Mouse (Mus musculus) forebrain, embryonic 10.5 days (tissue): ENCODE results near the gene Akr7a5. TPM values are rescaled to one million over a fixed set of nuclear protein-coding genes. Genes with fewer than 3 reads are reported as not detected.

Experiments
- DNase-seq: peaks from one replicate; pipeline ENCODE4 v3.0.0-alpha.2; 2017; ENCODE audit warnings: low spot score; ENCODE audit errors: extremely low spot score
- H3K27ac ChIP-seq: fragments of 300-500 bp; sonication (generic); 2 replicates; pipeline ENCODE4 v1.5.1; 2016; ENCODE audit warnings: mild to moderate bottlenecking
- H3K27me3 ChIP-seq: fragments of 300-500 bp; sonication (generic); 2 replicates; pipeline ENCODE4 v1.6.1; 2016; ENCODE audit warnings: mild to moderate bottlenecking; ENCODE audit not compliant: poor library complexity, severe bottlenecking
- H3K36me3 ChIP-seq: fragments of 300-500 bp; sonication (generic); replicated peaks from 2 replicates; pipeline ENCODE4 v1.6.1; 2016; ENCODE audit warnings: mild to moderate bottlenecking, moderate library complexity
- H3K4me1 ChIP-seq: fragments of 300-500 bp; sonication (generic); 2 replicates; pipeline ENCODE4 v1.6.1; 2016
- H3K4me3 ChIP-seq: fragments of 300-500 bp; sonication (generic); 2 replicates; pipeline ENCODE4 v1.5.1; 2016; ENCODE audit warnings: mild to moderate bottlenecking, moderate library complexity
- H3K9me3 ChIP-seq: fragments of 300-500 bp; sonication (generic); 2 replicates; pipeline ENCODE4 v1.6.1; 2016; ENCODE audit warnings: mild to moderate bottlenecking, moderate library complexity
- WGBS: fragments of 180-500 bp; shearing (Covaris S2); methylation state at CpG from one replicate; pipeline ENCODE4 v1.1.7; 2016; 5-methylcytosine and 5-hydroxymethylcytosine counted together
- microRNA-seq: library from miRNA; unstranded; fragments of <30 nt; microRNA quantifications from one replicate; pipeline ENCODE4, GENCODE M21; 2017
- polyA plus RNA-seq: library from polyadenylated mRNA; unstranded; fragments of >200 nt; fragmentation: Nextera tagmentation; extraction: Ambion mirVana; gene quantifications from 2 replicates; pipeline ENCODE4 v1.2.1, GENCODE M21; 2016

Gene Akr7a5
- polyA plus RNA-seq, 1 experiment from 2014 or later, result 120 TPM

DNA sequence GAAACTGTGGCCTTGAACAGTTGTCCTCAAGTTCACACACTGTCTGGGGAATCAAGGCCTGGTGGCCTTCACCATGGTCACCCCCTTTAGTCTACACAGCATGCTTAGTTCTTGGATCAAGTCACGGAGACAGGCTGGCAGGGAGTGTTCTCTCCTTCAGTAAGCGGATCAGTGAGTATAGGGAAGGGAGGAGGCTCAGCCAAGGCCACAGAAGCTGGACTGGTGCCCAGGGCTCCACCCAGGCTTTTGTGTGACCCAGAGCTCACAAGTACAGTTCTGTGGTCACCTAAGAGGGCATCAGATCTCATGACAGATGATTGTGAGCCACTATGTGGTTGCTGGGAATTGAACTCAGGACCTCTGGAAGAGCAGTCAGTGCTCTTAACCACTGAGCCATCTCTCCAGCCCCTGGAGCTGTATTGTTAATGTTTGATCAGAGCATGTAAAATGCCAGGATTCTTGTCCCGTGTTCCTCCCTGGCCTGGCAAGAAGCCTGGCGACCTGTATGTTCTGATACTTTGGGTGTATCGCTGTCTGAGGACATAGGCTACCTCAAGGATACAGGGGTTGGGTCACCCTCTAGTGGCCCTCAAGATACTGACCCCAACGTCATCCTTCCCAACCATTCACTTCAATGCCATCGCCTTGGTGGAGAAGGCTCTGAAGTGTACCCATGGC lies 31.2 kb downstream of the Akr7a5 start:
- 84% methylated on average over 7 of the region's 7 CpGs for WGBS
- Histone ChIP-seq H3K36me3 (peaks cover 25% of the 10 kb centered on the region), H3K27me3 (peaks cover 15% of the 10 kb centered on the region), H3K9me3 (no peaks in the 10 kb centered on the region), H3K4me3 (no peak overlapping the region), H3K27ac (no peak overlapping the region), H3K4me1 (peaks cover 5% of the 10 kb centered on the region)
- no peak for DNase-seq

DNA sequence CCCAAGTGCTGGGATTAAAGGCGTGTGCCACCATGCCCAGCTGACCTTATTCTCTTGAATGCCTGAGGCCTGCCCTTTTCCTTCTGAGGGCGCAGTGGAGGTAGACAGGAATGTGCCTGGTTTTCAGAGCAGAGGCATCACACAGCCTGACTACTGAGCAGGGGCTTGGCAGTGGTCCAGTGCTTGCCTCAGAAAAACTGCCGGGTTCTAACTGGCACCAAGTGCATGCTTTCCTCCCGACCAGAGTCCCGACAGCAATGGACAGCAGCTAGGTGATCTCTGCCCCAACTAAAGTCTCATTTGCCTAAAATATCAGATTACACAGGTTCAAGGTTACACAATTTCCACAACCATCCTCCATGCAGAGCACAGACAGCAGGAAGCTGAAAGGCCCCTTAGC lies 33.2 kb downstream of the Akr7a5 start:
- Histone ChIP-seq H3K4me3 (no peak overlapping the region), H3K4me1 (no peaks in the 10 kb centered on the region), H3K9me3 (no peaks in the 10 kb centered on the region), H3K27me3 (no peaks in the 10 kb centered on the region), H3K36me3 (peaks cover 45% of the 10 kb centered on the region), H3K27ac (no peak overlapping the region)
- 83% methylated on average over 5 of the region's 5 CpGs for WGBS
- DNase-seq, result no peak

DNA sequence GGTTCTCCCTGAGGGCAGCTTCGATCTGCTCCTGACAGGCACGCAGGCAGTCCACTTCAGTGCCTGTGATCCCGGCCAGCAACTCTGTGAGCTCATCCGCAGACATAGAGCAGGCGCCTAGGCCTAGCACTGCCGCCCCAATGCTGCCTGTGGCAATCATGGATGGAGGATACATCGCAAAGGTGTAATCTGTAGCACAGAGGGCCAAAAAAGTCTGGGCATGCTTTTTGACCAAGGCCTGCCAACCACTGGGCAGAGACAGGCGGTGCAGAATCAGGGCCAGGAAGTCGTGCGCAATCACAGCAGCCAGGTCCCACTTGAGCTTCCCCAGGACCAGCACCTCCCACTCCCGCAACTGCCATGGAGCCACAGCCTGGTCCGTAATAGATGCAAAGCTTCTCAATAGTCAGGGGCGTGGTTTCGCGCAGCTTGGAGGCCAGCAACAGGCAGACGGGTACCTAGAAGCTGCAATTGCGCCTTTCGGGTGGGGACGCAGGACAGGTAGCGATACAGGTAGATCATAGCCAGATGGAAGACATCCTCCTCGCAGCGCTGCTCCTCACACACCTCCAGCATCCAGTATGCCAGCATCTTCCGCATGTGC lies 35.0 kb downstream of the Akr7a5 start:
- no peak for DNase-seq
- Histone ChIP-seq H3K4me1 (peaks cover 3% of the 10 kb centered on the region), H3K36me3 (peaks cover 63% of the 10 kb centered on the region), H3K27ac (no peak overlapping the region), H3K9me3 (no peaks in the 10 kb centered on the region), H3K27me3 (no peaks in the 10 kb centered on the region), H3K4me3 (no peak overlapping the region)
- WGBS, result 69% methylated on average over 23 of the region's 23 CpGs

DNA sequence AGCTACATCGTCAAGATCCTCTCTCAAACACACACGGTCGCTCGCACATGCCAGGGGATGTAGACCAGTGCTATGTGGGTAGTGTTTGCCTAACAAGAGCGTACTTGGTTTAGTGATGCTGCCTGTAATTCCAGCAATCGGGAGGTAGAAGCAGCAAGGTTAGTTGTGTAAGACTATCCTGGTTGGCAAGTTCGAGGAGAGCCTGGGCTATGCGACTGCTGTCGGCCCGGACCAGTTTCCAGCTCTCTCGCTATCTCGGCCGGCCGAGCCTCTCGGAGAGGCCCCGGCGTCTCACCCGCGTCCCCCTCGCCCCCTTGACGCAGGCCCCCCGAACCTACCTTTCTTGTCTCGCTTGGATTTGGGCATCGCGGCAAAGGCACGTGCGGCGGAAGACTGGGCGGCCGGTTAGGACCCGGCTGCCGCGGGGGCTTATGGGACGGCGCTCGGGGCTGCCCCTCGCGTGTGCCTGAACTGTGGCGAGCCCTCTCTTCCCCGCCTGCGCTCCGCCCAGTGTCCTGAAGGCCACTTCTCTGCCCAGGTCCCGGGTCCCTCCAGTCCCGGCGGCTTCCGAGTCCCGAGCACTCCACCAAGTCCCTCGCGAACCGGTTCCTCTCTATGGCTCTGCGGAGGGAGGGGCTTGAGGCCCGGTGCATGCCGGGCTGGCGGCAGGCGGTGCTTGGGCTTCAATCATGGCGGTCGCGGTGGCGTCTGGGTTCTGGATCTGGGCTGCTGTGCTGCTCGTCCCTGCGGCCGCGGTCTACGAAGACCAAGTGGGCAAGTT lies 41.6 kb downstream of the Akr7a5 start, which contains the start of the genes Mrto4, Emc1 and Ubr4:
Gene Mrto4 (minus strand): TSS at position 646 of the 781 bp plus-strand sequence.
Gene Emc1 (plus strand): TSS at position 657 of the 781 bp plus-strand sequence.
Gene Ubr4 (plus strand): TSS at position 679 of the 781 bp plus-strand sequence.
- under 1% methylated on average over 64 of the region's 64 CpGs for WGBS
- H3K36me3 ChIP-seq, result peaks cover 67% of the 10 kb centered on the region
- peak; percentile 83 for DNase-seq
- H3K9me3 ChIP-seq, result no peaks in the 10 kb centered on the region
- peaks cover 32% of the 10 kb centered on the region for H3K4me1 ChIP-seq
- peak within 1 kb of the TSS; percentile 93 for H3K4me3 ChIP-seq
- peak within 1 kb of the TSS; percentile 100 for H3K27ac ChIP-seq
- H3K27me3 ChIP-seq, result no peaks in the 10 kb centered on the region

DNA sequence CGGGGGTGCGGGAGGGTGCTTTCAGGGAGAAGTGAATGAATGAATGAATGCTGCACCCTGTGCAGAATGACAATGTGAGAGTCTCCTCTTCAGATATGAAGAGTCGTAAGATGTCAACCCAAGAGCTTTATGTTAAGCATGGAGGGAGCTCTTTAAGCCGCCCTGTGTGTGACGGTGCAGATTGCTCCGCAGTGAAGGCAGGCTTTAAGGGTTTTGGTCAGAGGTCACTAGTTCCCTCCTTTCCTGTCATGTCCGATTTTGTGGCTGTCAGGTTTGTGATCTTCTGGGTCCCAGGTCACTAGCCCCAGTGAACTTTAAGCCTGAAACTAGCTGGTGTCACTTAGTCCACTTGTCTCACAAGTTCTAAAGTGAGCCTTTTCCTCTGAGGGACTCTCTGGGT lies 42.3 kb downstream of the Akr7a5 start:
- DNase-seq, result no peak
- no peaks in the 10 kb centered on the region for H3K9me3 ChIP-seq
- peaks cover 32% of the 10 kb centered on the region for H3K4me1 ChIP-seq
- peaks cover 67% of the 10 kb centered on the region for H3K36me3 ChIP-seq
- peak overlapping the region; percentile 93 for H3K4me3 ChIP-seq
- H3K27me3 ChIP-seq, result no peaks in the 10 kb centered on the region
- WGBS, result 2% methylated on average over 7 of the region's 7 CpGs
- H3K27ac ChIP-seq, result peak overlapping the region; percentile 100

DNA sequence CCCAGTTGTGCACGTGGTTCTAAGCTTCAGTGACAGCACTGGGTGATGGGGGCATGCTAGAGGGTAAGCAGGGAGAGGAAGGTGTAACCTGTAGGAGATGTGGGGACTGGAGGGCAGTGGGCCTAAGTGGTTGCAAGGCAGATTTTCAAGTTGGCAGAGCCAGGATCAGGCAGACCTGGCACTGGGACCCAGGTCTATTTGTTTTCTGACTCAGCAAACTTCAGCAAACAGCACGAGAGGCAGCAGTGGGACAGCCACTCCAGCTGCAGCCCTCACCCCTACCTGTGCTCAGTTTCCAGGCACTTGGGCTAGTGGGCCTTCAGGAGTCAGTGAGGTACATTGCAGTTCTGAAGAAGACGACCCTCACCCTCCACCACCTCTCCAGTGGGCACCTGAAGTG lies 46.7 kb downstream of the Akr7a5 start:
- WGBS, result 93% methylated on average over 3 of the region's 3 CpGs
- Histone ChIP-seq H3K4me3 (no peak overlapping the region), H3K4me1 (peaks cover 15% of the 10 kb centered on the region), H3K9me3 (no peaks in the 10 kb centered on the region), H3K27ac (no peak overlapping the region), H3K36me3 (peaks cover 84% of the 10 kb centered on the region), H3K27me3 (no peaks in the 10 kb centered on the region)
- DNase-seq, result no peak

DNA sequence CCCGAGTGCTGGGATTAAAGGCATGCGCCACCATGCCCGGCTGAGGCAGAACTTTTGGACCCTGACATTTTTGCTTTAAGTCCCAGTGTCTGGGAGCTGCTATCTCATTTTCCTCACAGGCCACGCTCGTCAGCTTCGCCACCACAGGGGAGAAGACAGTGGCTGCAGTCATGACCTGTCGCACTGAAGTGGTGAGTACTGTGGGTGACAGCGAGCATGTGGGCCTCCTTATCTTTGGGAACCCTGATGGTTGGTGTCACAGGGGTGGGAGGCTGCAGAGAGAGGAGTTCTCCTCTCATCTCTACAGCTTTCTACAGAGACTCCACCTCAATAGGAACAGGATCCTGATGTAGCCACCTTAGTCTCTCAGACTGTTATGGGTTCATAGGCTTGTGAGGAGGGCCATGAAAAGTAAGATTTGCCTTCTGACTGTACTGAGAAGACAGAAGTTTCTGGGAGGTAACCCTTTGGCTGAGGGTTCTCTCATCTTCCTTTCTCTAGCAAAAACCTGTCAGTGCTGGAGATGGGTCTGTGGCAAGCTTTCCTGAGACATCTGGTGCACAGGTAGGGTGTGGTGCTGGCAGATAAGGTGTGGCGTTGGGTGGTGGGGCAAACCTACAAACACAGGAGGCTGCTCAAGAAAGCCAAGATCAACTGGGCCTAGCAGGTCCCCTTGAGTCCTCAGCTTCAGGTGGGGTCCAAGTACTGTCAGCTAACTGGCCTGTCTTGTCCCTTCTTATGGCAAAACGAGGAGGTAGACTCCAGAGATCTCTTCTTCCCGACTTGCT lies 50.4 kb downstream of the Akr7a5 start:
- 94% methylated on average over 11 of the region's 11 CpGs for WGBS
- Histone ChIP-seq H3K9me3 (no peaks in the 10 kb centered on the region), H3K4me3 (no peak overlapping the region), H3K27ac (no peak overlapping the region), H3K36me3 (peaks cover 99% of the 10 kb centered on the region), H3K27me3 (no peaks in the 10 kb centered on the region), H3K4me1 (no peaks in the 10 kb centered on the region)
- DNase-seq, result no peak

DNA sequence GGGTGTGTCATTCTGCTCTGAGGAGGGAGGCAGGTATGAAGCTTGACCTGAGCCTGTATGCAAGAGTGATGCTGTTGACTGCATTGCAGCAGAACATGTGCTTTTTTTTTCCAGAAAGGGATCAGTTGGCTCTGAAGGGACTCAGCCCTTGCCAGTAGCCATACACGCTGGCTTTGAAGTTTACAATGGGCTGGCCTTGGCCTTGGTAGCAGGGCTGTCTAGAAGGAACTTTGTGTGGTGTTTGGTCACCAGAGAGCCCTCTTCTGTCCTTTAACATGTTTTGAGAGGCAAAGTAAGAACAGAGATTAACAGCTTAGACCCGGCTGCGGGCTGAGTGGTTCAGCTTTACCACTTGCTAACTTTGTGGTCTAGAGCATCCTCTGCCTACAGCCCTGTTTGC lies 56.8 kb downstream of the Akr7a5 start:
- Histone ChIP-seq H3K27me3 (no peaks in the 10 kb centered on the region), H3K36me3 (peaks cover 98% of the 10 kb centered on the region), H3K4me1 (no peaks in the 10 kb centered on the region), H3K9me3 (no peaks in the 10 kb centered on the region), H3K4me3 (no peak overlapping the region), H3K27ac (no peak overlapping the region)
- DNase-seq, result no peak
- 94% methylated on average over 3 of the region's 3 CpGs for WGBS

Small RNAs within 50 kb of the gene (microRNA-seq; reads per million reads assigned to microRNA genes)
- gene Gm24245, result 11.1 reads per million, percentile 22 among the genes with 10 or more reads in this experiment
- gene Gm25732, result 2.4 reads per million

Other genes with a start within 250 kb of the Akr7a5 start
- 0.07 and 0.12 TPM in 2 replicates for gene Htr6, start 235.2 kb upstream of the Akr7a5 start, polyA plus RNA-seq
- gene Nbl1, start 217.8 kb upstream of the Akr7a5 start, polyA plus RNA-seq, result 19.6 and 22.7 TPM in 2 replicates
- 375 and 389 TPM in 2 replicates for gene Minos1, start 179.6 kb upstream of the Akr7a5 start, polyA plus RNA-seq
- 340 and 360 TPM in 2 replicates for gene Capzb, start 117.8 kb upstream of the Akr7a5 start, polyA plus RNA-seq
- 13.6 and 14.7 TPM in 2 replicates for gene Pqlc2, start within 50 bp of the Akr7a5 start, polyA plus RNA-seq
- 186 and 195 TPM in 2 replicates for gene Mrto4, start 41.8 kb downstream of the Akr7a5 start, polyA plus RNA-seq
- 33.4 and 36.2 TPM in 2 replicates for gene Emc1, start 41.8 kb downstream of the Akr7a5 start, polyA plus RNA-seq
- 57.4 and 63.4 TPM in 2 replicates for gene Ubr4, start 41.9 kb downstream of the Akr7a5 start, polyA plus RNA-seq
- gene Iffo2, start 219.8 kb downstream of the Akr7a5 start, polyA plus RNA-seq, result 2.3 and 3.0 TPM in 2 replicates